Mouse (Mus musculus): Measurements from ENCODE around the gene AC124502.3. TPM values are rescaled to one million over a fixed set of nuclear protein-coding genes. Genes with fewer than 3 reads are reported as not detected.
A peak's percentile ranks its signal among the peaks of the same experiment; 100 is the strongest.

The AC124502.3 gene
- polyA plus RNA-seq, 1 experiment from 2014 or later: 1.1 TPM

DNA sequence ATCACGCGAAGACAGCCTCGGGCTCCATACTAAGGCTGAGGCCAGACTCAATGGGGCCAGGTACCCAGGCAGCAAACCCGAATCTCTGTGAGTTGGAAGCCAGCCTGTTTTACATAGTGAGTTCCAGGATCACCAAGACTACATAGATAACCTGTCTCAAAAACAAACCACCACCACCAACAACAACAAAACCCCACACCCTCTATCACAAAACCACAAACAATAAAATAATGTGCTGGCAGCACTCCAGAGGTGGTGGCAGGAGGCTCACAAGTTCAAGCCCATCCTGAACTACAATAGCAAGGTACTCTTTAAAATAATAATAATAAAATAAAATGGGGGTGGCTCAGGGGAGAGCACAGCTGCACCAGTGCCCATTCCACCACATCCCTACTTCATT, 2.1 kb upstream of the AC124502.3 start:
- DNase-seq (ENCODE audit: low spot score) (no peak), ATAC-seq (ENCODE audit: low FRiP score, low TSS enrichment) (no peak)
- no peak overlapping the region for H3K9ac ChIP-seq (ENCODE audit: low read length)
- H3K9me3 ChIP-seq (ENCODE audit: control insufficient read depth, low read length): no peaks in the 10 kb centered on the region
- no peak overlapping the region for H3K27ac ChIP-seq (replicated peaks)
- no peak for TF ChIP-seq CTCF (IDR thresholded peaks at IDR 0.05; ENCODE audit: low read depth)
- TF ChIP-seq EP300 (optimal IDR thresholded peaks at IDR 0.05): no peak
- H3K36me3 ChIP-seq (ENCODE audit: control insufficient read depth, insufficient read depth, low read length): no peaks in the 10 kb centered on the region
- H3K27me3 ChIP-seq (ENCODE audit: control insufficient read depth, insufficient read depth, low read length): no peaks in the 10 kb centered on the region
- no peak overlapping the region for H3K4me2 ChIP-seq (replicated peaks; ENCODE audit: low read depth)
- WGBS: 67% methylated on average over 4 of the region's 4 CpGs
- H3K4me1 ChIP-seq (replicated peaks; ENCODE audit: control insufficient read depth, insufficient read depth): peaks cover 6% of the 10 kb centered on the region
- no peak overlapping the region for H3K4me3 ChIP-seq (ENCODE audit: low read depth, low read length)

DNA sequence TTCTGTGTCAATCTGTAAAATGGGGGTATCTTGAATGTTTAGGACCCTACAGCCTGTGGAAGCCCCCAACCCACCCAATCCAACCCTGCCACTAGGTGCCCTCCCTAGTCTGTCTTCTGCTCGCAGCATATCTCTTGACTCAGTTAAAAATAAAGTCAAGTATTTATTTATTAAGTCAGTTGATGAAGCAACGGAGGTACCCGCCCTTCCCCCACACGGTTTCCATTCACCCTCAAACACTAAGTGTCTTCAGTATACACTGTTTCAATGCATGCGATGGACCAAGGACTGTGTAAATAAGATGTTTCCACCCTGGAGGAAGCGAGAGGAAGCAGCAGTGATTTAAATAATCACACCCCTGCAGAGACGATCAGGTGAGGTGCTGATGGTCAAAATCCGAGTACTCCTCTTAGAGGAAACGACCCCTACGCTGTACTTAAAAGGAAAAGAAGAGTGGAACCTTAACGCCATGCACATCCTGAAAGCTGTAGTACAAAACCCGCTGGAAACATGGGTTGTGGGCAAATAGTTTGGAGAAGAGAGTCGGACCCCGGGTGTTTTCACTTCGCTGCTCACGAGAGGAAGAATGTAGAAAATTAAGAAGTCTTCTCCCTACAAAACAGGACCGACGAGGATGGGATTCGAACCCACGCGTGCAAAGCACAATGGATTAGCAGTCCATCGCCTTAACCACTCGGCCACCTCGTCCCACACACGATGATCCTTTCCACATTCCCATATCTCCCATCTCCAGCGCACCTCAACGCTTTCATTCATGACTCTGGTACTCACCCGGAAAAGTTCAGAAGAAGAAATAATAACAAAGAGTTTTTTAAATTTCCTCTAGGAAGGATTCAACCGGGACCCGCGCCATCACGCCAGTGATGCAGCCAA, 766 bp upstream of the AC124502.3 start:
- Histone ChIP-seq H3K9ac (ENCODE audit: low read length) (peak overlapping the region; percentile 89), H3K27me3 (ENCODE audit: control insufficient read depth, insufficient read depth, low read length) (no peaks in the 10 kb centered on the region), H3K27ac (replicated peaks) (peak overlapping the region; percentile 67; the same call in 1 of the 2 replicates), H3K36me3 (ENCODE audit: control insufficient read depth, insufficient read depth, low read length) (no peaks in the 10 kb centered on the region), H3K4me2 (replicated peaks; ENCODE audit: low read depth) (peak overlapping the region; percentile 96), H3K4me1 (replicated peaks; ENCODE audit: control insufficient read depth, insufficient read depth) (peaks cover 6% of the 10 kb centered on the region), H3K4me3 (ENCODE audit: low read depth, low read length) (peak overlapping the region; percentile 73), H3K9me3 (ENCODE audit: control insufficient read depth, low read length) (no peaks in the 10 kb centered on the region)
- TF ChIP-seq CTCF (IDR thresholded peaks at IDR 0.05; ENCODE audit: low read depth): no peak
- no peak for TF ChIP-seq EP300 (optimal IDR thresholded peaks at IDR 0.05)
- ATAC-seq (ENCODE audit: low FRiP score, low TSS enrichment) (no peak; the same call in 1 of the 2 replicates), DNase-seq (ENCODE audit: low spot score) (peak; percentile 71)
- WGBS: 2% methylated on average over 32 of the region's 32 CpGs

DNA sequence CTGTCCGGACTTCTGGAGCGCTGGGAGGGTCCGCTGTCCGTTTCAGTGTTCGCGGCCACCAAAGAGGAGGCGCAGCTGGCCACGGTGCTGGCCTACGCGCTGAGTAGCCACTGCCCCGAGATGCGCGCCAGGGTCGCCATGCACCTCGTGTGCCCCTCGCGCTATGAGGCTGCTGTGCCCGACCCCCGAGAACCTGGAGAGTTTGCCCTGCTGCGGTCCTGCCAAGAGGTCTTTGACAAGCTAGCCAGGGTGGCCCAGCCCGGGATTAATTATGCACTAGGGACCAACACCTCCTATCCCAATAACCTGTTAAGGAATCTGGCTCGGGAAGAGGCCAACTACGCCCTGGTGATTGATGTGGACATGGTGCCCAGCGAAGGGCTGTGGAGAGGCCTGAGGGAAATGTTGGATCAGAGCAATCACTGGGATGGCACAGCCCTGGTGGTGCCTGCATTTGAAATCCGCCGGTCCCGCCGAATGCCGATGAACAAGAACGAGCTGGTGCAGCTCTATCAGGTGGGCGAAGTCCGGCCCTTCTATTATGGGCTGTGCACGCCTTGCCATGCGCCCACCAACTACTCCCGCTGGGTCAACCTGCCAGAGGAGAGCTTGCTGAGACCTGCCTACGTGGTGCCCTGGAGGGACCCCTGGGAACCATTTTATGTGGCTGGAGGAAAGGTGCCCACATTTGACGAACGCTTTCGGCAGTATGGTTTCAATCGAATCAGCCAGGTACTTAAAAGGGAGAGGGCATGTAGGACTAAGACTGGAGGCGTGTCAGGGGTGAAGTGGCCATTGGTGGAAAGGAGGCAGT, 817 bp downstream of the AC124502.3 start:
- ATAC-seq (ENCODE audit: low FRiP score, low TSS enrichment) (peak; percentile 22; the same call in 1 of the 2 replicates), DNase-seq (ENCODE audit: low spot score) (no peak)
- H3K9ac ChIP-seq (ENCODE audit: low read length): peak overlapping the region; percentile 89
- peak overlapping the region; percentile 73 for H3K4me3 ChIP-seq (ENCODE audit: low read depth, low read length)
- H3K27me3 ChIP-seq (ENCODE audit: control insufficient read depth, insufficient read depth, low read length): no peaks in the 10 kb centered on the region
- H3K4me1 ChIP-seq (replicated peaks; ENCODE audit: control insufficient read depth, insufficient read depth): peaks cover 6% of the 10 kb centered on the region
- 0 out of 2 replicates have a peak overlapping the region, but pooled peaks have one; percentile 58 for H3K27ac ChIP-seq (replicated peaks)
- no peaks in the 10 kb centered on the region for H3K9me3 ChIP-seq (ENCODE audit: control insufficient read depth, low read length)
- peak overlapping the region; percentile 96 for H3K4me2 ChIP-seq (replicated peaks; ENCODE audit: low read depth)
- WGBS: 12% methylated on average over 41 of the region's 41 CpGs
- TF ChIP-seq CTCF (IDR thresholded peaks at IDR 0.05; ENCODE audit: low read depth): no peak
- no peak for TF ChIP-seq EP300 (optimal IDR thresholded peaks at IDR 0.05)
- H3K36me3 ChIP-seq (ENCODE audit: control insufficient read depth, insufficient read depth, low read length): no peaks in the 10 kb centered on the region

DNA sequence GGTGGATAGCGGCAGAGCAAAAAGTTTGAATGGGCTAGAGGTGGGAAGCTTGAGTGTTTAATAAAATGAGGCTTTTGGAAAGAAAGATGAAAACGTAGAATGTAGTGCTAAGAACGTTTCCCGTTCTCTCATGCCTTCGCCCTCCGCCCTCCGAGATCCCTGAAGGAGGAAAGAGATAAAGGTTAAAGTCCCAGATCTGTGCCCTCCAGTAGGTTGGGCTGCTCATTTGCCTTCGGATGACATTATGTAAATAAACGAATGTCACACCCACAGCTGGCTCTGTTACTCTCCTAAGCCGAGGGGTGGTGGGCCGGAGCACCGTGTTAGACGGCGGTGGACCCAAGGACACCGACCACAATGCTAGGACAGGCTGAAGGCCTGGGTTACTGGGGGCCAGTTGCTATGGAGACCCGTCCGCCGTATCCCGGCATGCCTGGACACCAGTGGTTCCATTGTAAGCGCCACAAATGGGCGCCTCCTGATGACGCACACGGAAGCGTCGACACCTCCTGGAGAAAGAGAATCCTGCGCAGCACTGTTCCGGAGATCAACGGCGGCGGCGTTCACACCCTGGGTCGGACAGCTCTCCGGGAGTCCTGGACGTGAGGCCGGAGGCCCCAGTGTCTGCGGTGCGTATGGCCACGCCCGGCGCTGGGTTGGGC, 2.3 kb downstream of the AC124502.3 start, which contains the start of gene Brms1:
Gene Brms1, plus strand, starts transcription at position 493 of the 662 bp plus-strand sequence.
- DNase-seq (ENCODE audit: low spot score): peak; percentile 95
- Histone ChIP-seq H3K27me3 (ENCODE audit: control insufficient read depth, insufficient read depth, low read length) (no peaks in the 10 kb centered on the region), H3K9me3 (ENCODE audit: control insufficient read depth, low read length) (no peaks in the 10 kb centered on the region), H3K4me2 (replicated peaks; ENCODE audit: low read depth) (peak within 1 kb of the TSS; percentile 96), H3K36me3 (ENCODE audit: control insufficient read depth, insufficient read depth, low read length) (no peaks in the 10 kb centered on the region; the same call in 1 of the 2 replicates), H3K4me3 (ENCODE audit: low read depth, low read length) (peak within 1 kb of the TSS; percentile 79), H3K9ac (ENCODE audit: low read length) (peak within 1 kb of the TSS; percentile 85), H3K4me1 (replicated peaks; ENCODE audit: control insufficient read depth, insufficient read depth) (peaks cover 6% of the 10 kb centered on the region), H3K27ac (replicated peaks) (peak within 1 kb of the TSS; percentile 91)
- ATAC-seq (ENCODE audit: low FRiP score, low TSS enrichment): peak; percentile 80
- WGBS: 2% methylated on average over 40 of the region's 40 CpGs
- TF ChIP-seq EP300 (optimal IDR thresholded peaks at IDR 0.05): no peak
- TF ChIP-seq CTCF (IDR thresholded peaks at IDR 0.05; ENCODE audit: low read depth): no peak

DNA sequence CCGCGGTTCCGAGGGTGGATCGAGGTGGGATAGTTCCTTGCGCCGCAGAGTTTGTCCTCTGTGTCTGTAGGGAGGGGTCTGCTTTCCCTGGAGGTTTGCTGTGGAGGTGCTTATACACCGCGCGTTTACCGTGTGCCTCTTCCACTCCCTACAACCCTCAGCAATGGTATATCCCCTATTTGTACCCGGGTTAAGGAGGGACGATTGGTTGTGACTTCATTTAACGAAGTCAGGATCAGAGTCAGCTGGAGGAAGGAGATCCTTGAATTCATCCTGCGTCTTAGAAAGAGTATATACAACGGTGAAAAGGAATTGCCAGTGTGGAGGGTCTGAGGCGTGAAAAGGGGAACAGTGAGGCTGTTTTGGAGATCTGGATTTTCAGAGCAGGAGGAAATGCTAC, 2.9 kb downstream of the AC124502.3 start:
- H3K27me3 ChIP-seq (ENCODE audit: control insufficient read depth, insufficient read depth, low read length): no peaks in the 10 kb centered on the region
- peak overlapping the region; percentile 85 for H3K9ac ChIP-seq (ENCODE audit: low read length)
- peak overlapping the region; percentile 96 for H3K4me2 ChIP-seq (replicated peaks; ENCODE audit: low read depth)
- no peak for ATAC-seq (ENCODE audit: low FRiP score, low TSS enrichment)
- H3K4me1 ChIP-seq (replicated peaks; ENCODE audit: control insufficient read depth, insufficient read depth): peaks cover 6% of the 10 kb centered on the region
- WGBS: under 1% methylated on average over 16 of the region's 16 CpGs
- H3K4me3 ChIP-seq (ENCODE audit: low read depth, low read length): peak overlapping the region; percentile 79
- no peak for DNase-seq (ENCODE audit: low spot score)
- no peak for TF ChIP-seq CTCF (IDR thresholded peaks at IDR 0.05; ENCODE audit: low read depth)
- TF ChIP-seq EP300 (optimal IDR thresholded peaks at IDR 0.05): no peak
- H3K27ac ChIP-seq (replicated peaks): peak overlapping the region; percentile 91
- H3K9me3 ChIP-seq (ENCODE audit: control insufficient read depth, low read length): no peaks in the 10 kb centered on the region
- H3K36me3 ChIP-seq (ENCODE audit: control insufficient read depth, insufficient read depth, low read length): no peaks in the 10 kb centered on the region; the same call in 1 of the 2 replicates
